Mouse (Mus musculus): ENCODE results near the gene Nub1.

The Nub1 gene

GRCm38 (mm10) chr5:24741172-24741885 is 56.0 kb downstream of the Nub1 start:
- no peak for DNase-seq (ENCODE audit: low spot score in 2 of 2)

- no peak for DNase-seq (ENCODE audit: low spot score in 2 of 2)
Observed at GRCm38 (mm10) chr5:24743956-24744355, 58.6 kb downstream of the Nub1 start.

DNA sequence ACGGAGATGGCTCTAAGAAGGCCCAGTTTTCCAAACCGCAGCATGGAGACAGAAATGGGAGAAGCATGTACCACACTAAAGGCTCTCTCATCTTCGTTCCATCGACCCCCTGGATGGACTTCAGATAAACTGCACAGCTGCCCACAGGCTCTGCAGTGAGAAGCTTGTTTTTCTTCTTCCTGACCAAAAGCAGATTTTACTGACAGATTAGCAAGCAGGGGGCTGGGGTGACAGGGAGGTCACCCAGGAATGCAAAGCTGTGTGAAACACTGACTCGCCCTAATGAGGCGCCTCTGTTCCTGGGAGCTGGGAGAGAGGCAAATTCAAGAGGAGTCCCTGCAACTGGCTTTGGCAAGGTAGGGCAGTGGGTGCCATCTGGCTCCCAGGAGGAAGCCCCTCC is 62.2 kb downstream of the Nub1 start:
- no peak for DNase-seq (ENCODE audit: low spot score in 2 of 2)

DNA sequence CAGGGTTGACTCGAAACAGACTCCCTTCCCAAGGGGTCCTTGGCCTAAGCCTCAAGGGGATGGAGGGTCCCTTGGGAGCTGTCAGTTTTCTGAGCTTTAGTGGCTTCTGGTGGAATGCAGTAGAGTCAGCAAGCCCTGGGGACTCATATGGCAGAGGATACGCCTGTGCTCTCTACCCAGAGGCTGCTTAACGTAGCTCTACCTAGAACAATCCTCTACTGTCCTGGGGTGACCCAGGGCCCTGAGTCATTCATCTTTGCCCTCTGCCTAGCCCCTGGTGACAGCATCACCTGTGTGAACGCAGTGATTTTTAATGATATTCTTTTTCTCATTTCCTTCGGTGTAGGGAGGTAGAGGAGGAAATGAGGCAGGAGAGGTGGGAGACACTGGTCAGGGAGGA is 64.4 kb downstream of the Nub1 start:
- DNase-seq (ENCODE audit: low spot score in 2 of 2): no peak

DNA sequence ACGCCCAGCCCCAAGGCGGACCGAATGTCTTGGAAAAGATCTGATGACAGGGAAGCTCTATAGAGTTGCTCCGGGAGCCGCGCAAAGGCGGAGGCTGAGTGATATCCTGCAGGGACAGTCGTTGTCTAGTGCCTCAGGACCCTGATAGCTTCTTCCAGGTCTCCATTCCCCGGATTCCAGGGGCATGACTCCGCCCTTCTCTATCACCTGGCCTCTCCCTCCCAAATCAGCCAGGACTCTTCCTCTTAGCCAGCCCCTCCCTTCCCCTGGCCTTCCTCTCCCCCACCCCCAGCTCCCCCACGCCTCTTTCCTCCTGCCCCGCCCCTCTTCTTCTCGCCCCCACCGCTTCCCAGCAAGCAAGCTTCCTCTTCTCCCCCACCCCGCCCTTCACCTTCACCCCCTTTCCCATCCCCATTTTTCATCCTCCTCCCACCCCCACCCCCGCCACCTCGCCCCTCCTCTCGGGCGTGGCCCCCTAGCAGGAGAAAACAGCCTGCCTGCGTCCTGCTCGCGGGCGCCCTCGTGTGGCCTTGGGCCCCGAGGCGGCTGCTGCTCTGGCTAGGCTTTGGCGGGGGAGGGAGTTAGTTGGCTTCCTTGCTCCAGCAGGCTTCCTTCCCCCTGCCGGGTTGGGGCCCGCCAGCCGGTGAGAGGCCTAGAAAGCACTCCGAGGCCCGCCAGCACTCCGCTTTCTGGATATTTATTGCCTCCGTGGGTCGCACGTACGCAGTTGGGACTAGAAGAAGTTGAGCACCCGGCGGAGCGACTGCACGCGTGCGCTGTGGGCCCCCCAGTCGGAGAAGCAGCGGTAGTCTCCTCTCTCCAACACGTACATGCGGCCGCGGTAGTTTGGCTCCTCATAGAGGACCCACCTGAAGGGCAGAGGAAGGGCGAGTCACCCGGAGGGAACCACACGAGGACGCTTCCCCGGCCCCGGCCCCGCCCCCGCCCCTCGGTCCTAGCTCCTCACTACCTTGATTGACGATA is 65.3 kb downstream of the Nub1 start:
- DNase-seq (ENCODE audit: low spot score in 2 of 2): peak; percentile 83

DNA sequence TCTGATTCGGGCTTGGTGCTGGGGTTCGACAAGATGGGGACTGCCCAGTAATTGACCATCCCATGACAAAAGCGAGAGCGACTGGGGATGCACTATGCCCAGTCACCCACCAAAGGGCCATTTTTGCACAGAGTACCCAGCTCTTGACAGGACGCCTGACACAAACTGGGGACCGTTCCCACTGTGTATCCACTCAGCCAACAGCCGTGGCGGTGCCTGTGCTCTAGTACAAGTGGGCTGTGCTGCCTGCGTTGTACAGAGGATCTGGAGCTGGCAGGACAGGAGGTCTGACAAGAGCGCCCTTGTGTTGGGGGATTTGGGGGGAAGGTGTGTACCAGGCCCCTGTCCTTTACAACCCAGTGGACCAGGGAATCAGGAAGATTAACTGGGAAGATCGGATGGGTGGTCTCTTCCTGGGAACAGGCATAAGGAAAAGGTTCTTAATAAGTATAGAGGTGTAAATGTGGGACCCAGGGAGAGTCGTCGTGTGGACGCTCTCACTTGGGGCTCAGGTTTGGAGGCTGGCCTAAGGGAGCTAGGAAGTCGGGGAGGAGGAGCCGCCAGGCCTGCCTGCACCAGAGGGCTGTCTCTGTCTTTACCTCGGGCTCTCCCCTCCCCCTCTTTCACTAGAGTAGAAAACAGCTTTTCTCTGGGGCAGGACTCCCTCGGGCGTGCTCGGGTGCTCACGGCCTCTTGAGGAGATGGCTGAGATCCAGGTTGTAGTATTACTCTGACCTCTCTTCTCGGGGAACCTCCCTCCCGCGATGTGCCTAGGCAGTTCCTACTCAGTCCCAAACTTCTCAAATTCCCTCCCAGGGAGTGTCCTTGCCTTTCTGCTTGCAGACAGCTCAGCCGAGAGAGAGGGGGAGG is 66.2 kb downstream of the Nub1 start:
- peak; percentile 37 to 39 for DNase-seq (ENCODE audit: low spot score in 2 of 2)

DNA sequence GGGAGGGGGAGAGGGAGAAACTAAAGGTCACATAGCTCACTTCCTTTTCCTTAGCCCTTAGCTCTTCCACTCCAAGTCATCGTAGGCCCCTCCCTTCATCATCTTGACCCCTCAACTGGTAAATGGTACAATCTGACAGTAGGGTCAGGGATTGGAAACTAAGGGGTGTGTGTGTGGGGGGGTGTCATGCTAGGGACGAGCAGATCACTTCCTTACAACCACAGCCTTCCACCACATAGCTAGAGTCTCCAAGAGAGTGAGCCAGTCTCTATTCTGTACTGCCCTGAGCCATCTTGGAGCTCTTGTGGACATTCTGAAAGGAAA is 66.8 kb downstream of the Nub1 start:
- DNase-seq (ENCODE audit: low spot score in 2 of 2): no peak

GRCm38 (mm10) chr5:24756931-24757330 is 71.6 kb downstream of the Nub1 start:
- no peak for DNase-seq (ENCODE audit: low spot score in 2 of 2)

GRCm38 (mm10) chr5:24757816-24758215 is 72.5 kb downstream of the Nub1 start, which contains the start of gene Crygn:
Gene Crygn (minus strand): TSS chr5:24758008.
- no peak for DNase-seq (ENCODE audit: low spot score in 2 of 2)

All from frontal cortex, postnatal 36 days (tissue).